Mouse (Mus musculus) CD4-positive helper T cell, adult 2 months (primary cell): ENCODE measurements around the gene Sufu.
A peak's percentile ranks its signal among the peaks of the same experiment; 100 is the strongest.

Experiments used
- DNase-seq: peaks from one replicate; pipeline ENCODE4 v3.0.0-alpha.2; 2012; ENCODE audit warnings: low read depth, missing footprints, low spot score

The Sufu gene

DNA sequence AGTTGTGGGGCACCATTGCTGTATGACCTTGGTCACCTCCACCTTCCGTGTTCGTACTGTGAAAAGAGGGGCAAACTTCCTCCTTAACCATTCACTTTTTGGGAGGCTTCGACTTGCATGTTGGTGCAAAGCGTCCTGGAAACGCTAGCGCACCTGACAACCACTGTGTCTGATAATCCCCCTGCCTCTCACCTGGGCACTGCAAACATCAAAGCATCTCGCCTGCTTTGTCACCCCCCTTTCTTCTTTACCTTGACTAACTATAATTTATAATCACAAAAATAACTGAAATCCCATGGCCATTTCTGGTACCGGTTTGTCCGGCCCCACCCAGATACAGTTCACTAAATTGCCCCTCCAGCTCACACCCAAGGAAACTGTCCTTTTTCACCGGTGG lies 2.0 kb upstream of the Sufu start:
- DNase-seq, result no peak

DNA sequence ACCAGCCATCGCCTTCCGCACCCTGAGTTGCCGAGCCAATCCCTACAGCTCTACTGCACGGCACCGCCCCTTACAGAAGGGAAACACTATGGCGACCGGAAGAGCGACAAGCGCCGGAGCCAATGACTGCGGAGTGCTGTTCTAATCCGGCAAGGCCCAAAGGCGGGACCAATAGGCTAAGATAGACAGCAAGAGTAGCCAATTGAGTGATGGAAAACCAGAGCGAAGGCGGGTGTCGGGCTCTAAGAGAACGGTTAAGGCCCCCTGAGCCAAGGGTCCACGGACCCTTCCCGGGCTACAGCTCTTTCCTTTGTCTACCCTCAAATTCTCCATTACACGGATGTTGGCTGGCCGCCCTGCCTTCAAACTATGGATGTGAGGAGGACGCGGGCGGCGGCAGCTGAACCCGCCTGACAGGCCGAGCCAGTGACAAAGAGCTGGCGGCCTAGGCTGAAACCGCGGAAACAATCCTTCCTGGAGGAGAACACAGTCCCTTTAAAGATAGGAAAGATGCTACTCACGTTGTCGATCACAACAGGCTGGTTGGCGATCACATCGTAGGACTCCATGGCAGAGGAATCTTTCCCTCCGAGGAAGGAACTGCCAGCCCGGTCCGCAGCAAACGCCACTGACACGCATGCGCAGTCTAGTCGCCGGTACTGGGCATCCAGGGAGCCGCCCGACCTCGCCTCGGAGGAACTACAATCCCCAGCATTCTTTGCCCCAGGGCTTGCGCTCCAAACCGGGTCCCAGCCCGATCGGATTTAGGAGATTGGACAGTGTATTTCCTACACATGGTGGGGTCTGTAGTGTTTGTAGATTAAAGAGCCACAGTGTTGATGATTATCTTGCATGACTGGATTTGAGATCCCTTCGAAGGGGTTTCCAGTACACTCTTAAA lies 1.3 kb upstream of the Sufu start, which contains the start of gene Actr1a:
Gene Actr1a (minus strand): TSS at position 640 of the 901 bp plus-strand sequence.
- DNase-seq, result peak; percentile 99

DNA sequence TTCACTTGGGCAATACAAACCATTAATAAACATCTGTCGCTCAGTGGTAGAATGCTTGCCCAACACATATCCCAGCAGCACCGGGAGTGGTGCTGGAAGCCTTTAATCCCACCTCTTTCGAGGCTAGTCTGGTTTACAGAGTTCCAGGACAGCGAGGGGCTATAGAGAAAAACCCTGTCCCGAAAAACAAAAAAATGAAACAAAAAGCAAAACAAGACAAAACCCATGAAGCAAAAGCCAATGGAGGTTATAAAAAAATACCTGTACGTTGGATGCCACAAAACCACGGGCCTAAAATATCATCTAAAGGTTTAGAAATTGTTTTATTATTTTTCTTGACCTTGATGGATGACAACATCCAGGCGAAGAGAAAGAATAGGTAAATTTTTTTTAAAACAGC lies 587 bp upstream of the Sufu start:
- DNase-seq, result no peak

DNA sequence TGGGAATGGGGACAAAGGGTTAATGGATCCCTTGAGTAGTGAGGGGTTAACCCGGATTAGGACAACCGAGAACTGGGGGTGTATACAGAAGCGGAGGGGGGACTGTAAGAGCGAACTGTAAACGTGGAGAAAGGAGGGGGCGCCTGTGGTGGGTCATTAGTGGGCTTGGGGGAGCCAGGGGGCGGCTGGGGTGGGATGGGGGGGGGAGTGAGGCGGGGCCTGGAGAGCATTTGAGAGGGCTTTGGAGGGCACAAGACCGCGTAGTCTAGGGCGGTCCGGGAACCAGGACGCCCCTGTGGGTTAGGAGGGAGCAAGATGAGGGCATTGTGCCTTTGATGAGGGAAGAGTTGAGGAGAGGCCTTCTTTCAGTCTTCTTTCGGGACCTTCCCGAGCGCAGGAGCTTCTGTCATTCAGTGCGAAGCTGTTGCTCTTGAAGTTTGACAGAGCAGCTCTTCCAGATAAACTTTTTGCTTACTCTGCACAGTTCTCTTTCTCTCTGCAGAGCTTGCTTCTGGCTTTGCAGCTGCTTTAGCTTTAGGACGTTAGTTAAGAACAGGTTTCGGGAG lies 823 bp downstream of the Sufu start:
- DNase-seq, result peak; percentile 28

DNA sequence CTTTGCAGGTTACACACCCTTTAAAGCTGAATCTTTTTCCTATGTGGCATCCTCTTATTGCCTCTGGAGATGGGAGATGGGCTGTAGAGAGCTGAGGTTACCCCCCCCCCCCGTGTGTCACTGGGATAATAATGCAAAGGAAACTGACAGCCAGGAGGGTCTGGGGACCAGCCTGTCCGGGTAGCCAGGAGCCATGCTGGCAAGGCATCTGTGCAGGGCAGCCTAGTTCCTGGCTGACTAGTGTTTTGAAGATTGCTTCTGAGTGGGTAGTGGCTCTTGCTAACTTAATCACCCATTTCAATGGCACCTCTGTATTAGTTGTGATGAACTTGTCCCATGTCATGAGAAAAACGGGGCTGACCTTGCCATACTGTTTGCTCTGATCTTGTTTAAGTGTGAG lies 1.7 kb downstream of the Sufu start:
- DNase-seq, result no peak

DNA sequence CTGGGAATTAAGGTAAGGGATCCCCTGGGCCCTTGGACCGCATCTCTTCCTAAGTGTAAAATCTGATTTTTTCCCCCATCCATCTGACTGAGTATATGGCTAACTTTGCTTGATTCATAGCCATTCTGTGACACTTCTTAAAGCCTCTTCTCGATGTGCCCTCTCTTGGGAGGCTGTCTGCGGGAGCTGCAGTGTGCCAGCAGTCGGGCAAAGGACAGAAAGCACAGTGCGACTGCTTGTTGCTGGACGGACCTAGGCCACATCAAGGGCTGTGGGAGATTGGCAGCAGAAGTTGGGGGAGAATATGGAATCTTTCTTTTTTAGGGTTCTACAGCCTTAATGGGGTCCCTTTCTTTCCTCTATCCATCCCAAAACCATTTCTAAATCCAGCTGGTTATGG lies 2.7 kb downstream of the Sufu start:
- DNase-seq, result no peak

DNA sequence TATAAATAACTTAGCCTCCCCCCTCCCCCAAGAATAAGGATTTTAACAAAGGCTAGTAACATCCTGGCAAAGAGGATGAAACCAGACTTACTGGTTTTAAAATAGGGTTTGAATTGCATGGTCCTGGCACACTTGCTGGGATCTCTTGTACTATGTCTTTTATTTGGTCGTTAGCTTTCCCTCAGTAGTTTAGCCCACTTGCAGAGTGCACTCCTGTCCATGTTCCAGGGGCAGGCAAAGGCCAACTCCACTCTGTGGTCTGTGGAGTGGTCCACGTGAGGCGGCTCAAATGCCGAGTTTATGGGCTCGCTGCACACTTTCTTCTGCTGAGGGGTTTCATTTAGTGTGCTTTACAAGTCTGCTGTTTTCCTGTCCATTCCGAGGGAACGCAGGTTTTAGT lies 3.2 kb downstream of the Sufu start:
- no peak for DNase-seq

DNA sequence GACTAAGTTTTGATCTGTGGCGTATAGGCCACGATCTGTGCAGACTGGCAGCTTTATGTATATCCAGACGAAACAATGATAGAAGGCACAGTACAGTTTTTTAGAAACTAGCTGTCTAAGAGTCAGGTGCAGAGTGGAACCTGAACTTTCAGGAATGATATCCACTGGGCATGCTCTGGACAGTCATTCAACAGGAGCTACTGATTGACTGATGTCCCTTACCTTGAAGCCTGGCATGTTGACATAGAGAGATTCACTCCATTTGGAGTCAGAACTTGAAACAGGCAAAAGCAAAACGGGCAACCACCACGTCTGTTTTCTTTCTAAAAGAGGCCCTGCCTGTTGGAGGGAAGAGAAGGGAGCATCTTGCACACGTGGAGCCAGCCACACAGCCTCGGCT lies 3.9 kb downstream of the Sufu start:
- no peak for DNase-seq

DNA sequence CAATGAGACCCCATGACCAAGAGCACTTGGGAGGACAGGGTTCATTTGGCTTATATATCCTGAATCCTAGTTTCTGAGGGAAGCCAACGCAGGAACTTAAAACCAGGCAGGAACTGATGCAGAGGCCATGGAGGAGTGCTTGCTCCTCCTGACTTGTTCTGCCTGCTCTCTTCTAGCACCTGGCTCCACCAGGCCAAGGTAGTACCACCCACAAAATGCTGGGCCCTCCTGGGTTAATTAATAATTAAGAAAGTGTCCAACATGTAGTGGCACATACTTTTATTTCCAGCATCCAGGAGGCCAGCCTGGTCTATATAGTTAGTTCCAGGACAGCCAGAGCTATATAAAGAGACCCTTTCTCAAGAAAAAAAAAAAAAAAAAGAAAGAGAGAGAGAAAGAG lies 7.3 kb downstream of the Sufu start:
- DNase-seq, result no peak

DNA sequence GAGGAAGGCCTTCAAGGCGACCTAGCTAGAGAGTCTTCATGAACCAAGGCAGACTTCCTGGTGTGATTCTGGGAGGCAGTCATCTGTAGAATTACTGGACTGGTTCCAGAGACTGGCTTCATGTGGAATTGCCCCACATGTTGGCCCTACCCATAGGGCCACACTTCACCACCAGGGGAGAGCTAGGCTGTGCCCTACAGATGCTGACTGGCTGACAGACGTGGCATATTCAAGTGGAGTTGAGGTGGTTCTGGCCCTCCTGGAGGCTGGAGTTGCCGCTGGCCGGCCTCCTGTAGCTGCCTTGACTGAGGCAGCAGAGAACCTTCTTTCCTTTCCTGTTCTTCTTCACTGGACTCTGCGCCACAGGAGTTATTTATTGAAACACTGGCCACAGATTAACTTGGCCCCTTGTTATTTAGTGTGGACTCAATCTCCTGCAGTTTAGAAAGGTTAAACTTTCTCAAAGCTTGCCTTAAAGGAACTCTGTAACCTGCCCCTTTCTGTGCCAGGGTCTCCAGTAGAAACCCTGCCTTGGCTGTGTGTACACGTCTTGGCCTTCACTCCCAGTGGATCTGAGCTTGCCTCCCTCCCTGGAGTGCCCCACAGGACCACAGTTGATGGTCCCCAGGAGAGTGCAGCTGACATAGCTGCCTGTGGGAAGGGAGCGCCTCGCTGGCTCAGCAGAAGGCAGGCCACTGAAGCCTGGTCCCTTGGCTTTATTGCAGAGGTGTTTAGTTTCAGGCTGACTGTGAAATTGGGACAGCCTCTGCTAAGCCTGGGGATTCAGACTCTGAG lies 10.1 kb downstream of the Sufu start:
- DNase-seq, result no peak

DNA sequence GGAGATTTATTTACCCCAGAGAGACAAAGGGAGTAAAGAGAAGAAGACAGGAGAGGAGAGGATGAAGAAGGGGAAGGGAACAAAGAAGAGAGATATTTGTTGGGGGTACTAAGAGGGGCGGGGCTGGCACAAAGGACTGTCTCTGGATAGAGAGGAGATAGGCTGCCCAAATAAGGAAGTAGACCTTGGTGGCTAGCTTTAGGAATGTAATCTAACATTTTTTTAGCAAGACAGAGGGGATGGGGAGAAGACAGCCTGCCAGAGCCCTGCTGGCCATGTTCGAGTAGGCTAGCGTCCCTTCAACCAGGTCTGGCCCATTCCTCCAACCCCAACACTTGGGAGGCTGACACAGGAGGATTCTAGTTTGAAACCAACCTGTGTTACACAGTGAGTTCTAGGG lies 12.8 kb downstream of the Sufu start:
- no peak for DNase-seq

DNA sequence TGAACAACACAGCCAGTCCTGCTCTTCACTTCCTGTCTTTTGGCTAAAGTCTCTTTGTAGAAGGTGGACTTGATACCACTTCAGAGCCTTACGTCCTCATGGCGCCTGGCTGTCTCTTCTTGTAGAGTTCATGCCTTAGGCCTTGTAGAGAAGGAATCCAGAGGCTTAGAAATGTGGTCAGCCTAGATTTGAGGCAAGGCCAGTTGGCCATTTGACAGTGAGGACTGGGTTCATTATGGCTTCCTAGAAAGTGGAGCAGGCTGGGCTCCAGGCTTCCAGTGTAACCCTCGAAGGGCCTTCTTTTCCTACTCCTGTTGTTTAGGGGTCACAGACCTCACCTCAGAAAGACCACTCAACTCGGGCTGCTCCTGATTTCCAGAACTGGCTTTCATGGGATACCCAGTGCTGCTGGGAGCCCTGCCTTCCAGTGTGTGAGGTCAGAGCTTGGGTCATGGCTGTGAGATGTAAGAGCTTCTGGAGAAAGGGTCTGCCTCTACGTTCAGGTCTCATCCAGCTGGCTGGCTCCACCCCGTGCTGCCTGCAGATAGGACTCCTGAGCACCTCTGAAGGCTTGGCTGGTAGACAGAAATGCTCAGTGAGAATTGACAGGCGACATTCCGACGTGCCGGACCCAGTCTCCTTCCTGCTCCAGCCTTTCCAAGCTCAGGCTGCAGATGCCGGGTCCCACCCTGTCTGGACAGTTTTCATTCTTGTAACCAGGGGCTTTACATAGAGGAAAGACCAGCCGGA lies 15.5 kb downstream of the Sufu start:
- DNase-seq, result no peak

DNA sequence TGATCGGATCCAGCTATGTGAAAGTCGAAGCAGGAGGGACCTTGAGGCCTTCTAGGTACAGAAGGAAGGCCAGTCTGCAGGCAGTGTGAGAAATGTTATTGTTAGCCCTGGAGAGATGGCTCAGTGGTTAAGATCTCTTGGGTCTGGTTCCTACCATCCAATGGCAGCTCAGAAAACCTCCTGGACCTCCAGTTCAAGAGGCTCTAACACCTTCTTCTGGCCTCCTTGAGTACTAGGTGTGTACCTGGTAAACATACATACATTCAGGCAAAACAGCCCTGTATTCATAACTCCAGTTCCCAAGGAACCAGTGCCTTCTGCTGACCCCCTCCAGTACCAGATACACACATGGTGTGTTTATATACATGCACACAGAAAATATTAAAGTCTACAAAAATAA lies 17.3 kb downstream of the Sufu start:
- DNase-seq, result no peak

DNA sequence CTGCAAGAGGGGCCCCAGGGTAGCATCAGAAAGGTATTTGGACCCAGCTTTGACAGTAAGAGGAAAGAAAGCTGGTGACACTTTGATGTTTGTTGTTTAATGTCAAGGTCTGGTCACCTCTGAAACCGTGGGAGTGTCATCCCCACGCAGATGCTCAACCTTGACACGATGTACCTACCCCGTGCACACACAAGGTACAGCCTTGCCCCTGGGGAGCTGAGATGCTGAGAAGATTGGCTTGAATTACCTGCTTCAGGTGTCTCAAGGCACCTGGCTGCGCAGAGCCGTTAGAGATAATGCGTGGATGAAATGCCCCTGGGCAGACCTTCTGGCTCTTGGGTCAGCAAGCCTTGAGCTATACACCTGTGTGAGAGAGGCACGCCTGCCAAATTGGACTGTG lies 17.8 kb downstream of the Sufu start:
- DNase-seq, result no peak

DNA sequence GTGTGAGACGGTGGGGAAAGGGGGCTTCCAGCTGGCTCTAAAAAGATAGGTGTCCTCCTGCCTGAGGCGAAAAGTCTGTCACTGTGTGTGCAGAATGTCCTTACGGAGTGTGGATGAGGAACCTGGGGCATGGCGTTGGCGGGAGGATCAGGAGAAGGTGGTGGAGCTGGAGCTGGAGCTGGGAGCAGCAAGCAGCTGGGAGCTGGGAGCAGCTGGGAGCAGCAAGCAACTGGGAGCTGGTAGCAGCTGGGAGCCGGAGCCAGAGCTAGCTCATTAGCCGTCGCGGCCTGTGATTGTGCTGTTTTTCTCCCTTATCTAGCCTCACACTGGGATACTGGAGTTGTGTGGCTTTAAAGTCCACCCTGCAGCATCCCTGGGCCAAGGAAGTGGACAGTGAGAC lies 19.6 kb downstream of the Sufu start:
- DNase-seq, result no peak

DNA sequence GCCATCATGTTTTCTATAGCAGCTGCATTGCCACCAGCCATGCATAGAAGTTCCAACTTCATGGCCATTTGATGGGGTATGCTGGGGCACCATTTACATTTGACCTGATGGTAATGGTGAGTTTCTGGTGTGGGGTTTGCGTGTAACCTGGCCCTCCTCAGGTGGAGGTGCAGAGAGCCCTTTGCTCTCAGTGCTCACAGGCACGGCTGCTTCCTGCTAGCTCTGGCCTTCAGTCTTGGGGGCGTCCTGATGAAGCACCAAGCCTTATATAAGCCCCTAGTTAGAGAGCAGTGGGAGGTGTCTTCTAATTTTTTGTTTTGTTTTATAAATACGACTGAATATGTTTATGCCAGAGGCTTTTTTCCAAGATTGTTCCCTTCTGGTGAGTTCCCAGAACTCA lies 21.4 kb downstream of the Sufu start:
- DNase-seq, result no peak

DNA sequence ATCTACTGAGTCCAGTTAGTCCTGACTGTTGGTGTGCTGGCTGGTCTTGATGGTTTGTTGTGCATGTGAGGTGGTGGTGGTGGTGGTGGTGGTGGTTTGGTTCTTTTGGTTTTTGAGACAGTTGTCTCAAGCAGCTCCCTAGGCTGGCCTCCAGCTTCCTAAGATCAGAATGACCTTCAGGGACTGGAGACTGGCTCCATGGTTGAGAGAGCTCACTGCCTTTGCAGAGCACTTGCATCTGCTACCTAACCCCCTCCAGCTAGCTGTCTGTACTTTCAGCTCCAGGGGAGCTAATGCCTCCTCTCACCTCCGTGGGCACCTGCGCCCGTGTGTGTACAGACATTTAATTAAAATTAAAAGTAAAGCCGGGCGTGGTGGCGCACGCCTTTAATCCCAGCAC lies 23.7 kb downstream of the Sufu start:
- no peak for DNase-seq

DNA sequence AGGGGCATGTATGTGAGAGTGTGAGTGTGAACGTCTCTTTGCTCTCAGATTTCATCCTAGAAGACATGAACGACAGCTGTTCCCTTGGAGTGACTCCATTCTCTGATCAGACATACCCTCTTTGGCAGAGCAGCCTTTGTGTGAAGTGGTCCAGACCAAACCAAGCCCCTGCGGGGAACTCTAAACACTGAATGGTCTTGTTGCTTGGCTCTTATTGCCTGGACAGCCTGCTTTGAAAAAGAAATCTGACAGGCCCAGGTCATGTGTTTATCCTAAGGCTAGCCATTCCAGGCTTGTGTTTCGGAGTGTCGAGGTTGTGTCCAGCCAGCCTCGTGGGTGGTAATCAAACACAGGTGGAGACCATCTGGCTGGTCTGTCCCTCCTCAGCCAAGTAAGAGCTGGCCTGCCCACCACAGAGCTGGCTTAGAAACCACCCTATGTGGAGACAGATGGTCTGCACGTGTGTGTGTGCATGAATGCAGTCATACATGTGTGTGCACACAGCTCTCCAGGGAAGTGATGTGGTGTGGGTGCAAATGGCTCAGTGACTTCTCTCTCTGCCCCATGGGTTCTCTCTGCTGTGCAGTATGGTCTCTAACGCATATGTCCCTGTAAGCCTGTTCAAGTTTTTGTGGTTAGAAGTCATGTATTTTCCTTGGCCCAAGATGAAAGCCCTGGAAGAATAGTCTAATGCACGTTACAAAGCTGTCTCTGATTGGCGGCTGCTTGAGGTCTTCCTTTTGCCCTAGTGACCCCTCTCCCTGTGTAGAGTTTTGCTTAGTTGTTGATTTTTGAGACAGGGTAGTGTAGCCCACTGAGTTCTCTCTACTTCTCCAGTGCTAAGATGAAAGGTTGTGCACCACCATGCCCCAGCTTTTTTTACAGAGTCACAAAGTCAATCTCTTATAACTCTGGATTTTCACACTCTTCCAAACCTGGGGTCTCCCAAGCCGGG lies 26.0 kb downstream of the Sufu start:
- DNase-seq, result no peak

DNA sequence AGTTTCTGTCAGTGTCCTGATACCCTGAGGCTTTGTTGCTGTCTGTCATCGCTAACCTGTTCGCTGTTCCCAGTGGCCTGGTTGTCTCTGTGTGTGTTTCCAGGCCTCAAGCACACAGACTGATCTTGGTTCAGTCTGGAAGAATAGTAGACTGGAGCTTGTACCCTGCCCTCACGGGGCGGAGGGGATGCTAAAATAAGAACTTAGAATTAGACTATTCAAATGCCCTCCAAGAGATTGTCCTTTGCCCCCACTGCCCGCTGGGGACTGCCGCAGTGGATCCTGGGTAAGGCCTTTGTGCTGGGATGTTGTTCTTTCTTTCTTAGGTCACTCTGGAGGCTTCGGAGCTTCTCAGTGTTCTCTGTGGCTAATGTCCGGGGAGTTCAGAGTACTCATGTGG lies 28.6 kb downstream of the Sufu start:
- no peak for DNase-seq

DNA sequence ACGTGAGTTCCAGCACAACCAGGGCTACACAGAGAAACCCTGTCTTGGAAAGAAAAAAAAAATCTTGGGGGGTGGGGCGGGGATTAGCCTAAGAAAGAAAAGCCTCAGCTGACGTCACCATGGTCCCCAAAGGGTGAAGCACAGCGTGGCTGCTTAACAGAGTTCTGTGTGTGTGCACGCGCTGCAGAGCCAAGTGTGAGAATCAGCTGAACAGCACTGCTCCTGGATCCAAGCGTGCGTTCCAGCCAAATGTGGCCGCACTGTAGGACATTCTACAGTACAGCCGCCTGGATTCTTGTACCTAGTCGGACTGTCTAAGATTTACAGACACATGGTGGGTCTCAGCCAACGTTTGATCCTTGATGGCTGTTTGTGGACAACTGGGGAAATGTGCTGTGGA lies 29.8 kb downstream of the Sufu start:
- DNase-seq, result no peak

DNA sequence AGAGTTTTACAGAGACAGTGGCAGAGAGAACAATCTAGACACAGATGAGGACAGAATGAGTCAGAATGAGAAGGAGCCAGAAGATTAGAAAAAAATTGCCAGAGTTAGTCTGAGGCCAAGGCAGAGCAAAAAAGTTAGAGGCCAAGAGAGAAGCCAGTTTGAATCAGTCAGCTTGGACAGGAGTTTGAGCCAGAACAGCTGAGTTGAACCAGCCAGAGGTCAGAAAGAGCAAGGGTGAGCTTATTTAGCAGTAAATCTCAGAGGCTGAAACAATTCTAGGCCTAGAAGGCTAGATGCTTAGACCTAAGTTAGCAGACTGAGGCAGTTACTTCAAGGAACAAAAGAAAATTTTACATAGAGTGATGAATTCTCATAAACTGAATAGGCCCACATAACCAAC lies 32.6 kb downstream of the Sufu start:
- no peak for DNase-seq
